Mouse (Mus musculus) urinary bladder, adult 18-20 months (tissue): Measurements from ENCODE around the gene Nudt4.

Experiments used
- DNase-seq, 2 experiments: peaks; one replicate each; pipeline ENCODE4 v3.0.0; 2022; ENCODE audit warnings: low spot score in 2 of 2, mixed read lengths in 2 of 2

Nudt4 gene

GRCm38 (mm10) chr10:95501033-95501432 is 62.9 kb downstream of the Nudt4 start:
- no peak for DNase-seq
